Mouse (Mus musculus) embryo, embryonic 10 days (tissue): ENCODE measurements around the gene Gpr15.
A peak's percentile ranks its signal among the peaks of the same experiment; 100 is the strongest.

ENCODE experiments used
- DNase-seq: peaks from one replicate; pipeline ENCODE4 v3.0.0-alpha.2; 2015; ENCODE audit warnings: low spot score

Gpr15 gene

GRCm38 (mm10) chr16:58718666-58719120, at the start of gene Gpr15:
Gpr15 (minus strand) TSS chr16:58719070.
- no peak for DNase-seq

GRCm38 (mm10) chr16:58763076-58763475, 44.2 kb upstream of the Gpr15 start, which contains the start of gene Olfr172:
Olfr172 (minus strand) TSS chr16:58763176.
- no peak for DNase-seq

- DNase-seq = no peak
These were observed 37.3 kb upstream of the Gpr15 start for GRCm38 (mm10) chr16:58756191-58756590.

GRCm38 (mm10) chr16:58751314-58751713, 32.4 kb upstream of the Gpr15 start:
- peak; percentile 64 for DNase-seq

- no peak for DNase-seq
These were observed 27.8 kb upstream of the Gpr15 start for GRCm38 (mm10) chr16:58746715-58747114.

GRCm38 (mm10) chr16:58740751-58741150, 21.9 kb upstream of the Gpr15 start:
- no peak for DNase-seq

GRCm38 (mm10) chr16:58738800-58739199, 19.9 kb upstream of the Gpr15 start:
- no peak for DNase-seq

- DNase-seq = no peak
These were observed 19.3 kb upstream of the Gpr15 start for GRCm38 (mm10) chr16:58738205-58738604.

GRCm38 (mm10) chr16:58728176-58728671, 9.4 kb upstream of the Gpr15 start:
- peak; percentile 37 for DNase-seq

GRCm38 (mm10) chr16:58727477-58728131, 8.7 kb upstream of the Gpr15 start, which contains the start of gene Cldnd1:
Cldnd1 (plus strand) TSS chr16:58727910.
- DNase-seq = peak; percentile 97

- DNase-seq = no peak
These were observed 8.0 kb upstream of the Gpr15 start for GRCm38 (mm10) chr16:58726680-58727476.

GRCm38 (mm10) chr16:58722292-58722691, 3.4 kb upstream of the Gpr15 start:
- no peak for DNase-seq

GRCm38 (mm10) chr16:58715018-58715417, 3.9 kb downstream of the Gpr15 start:
- DNase-seq = no peak

GRCm38 (mm10) chr16:58713128-58713527, 5.7 kb downstream of the Gpr15 start:
- DNase-seq = no peak

GRCm38 (mm10) chr16:58712221-58712620, 6.6 kb downstream of the Gpr15 start:
- no peak for DNase-seq

GRCm38 (mm10) chr16:58709536-58709935, 9.3 kb downstream of the Gpr15 start:
- DNase-seq = no peak

GRCm38 (mm10) chr16:58708601-58709475, 10.0 kb downstream of the Gpr15 start:
- DNase-seq = no peak

GRCm38 (mm10) chr16:58707276-58707905, 11.5 kb downstream of the Gpr15 start:
- DNase-seq = no peak

- no peak for DNase-seq
These were observed 13.9 kb downstream of the Gpr15 start for GRCm38 (mm10) chr16:58704999-58705398.

- no peak for DNase-seq
These were observed 15.3 kb downstream of the Gpr15 start for GRCm38 (mm10) chr16:58703382-58704124.
